In the genomic region with DNA sequence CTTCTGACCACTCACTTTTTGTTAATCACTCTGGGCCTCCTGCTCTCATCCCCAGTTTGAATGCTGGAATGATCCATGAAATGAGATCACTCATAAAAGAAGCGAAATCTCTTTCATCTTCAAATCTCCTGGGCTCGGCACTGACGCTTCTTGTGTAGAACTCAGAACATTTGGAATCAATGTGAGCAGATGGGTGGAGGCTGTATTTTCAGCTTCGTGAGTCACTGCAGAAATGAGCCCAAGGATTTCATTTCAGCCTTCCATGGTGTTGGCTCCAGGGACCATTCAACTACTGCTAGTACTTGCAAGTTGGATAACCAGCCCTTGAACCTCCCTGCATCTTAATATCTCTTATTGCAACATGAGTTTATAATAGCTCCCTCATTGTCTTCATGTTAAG, we compare ENCODE assay signal across 17 mouse cellular contexts.
DNase-seq lines count a peak whose midpoint lies in the region; TF ChIP-seq lines count a peak whose summit lies in the region.
"Had no signal": no experiment of that assay in that cellular context is flagged by ENCODE, and none has a peak within 500 bp of the region (broad histone marks: within the 10 kb centered on the region; RNA-seq: fewer than 3 reads in every experiment).

No protein-coding gene starts in this region.

- no peak overlapping the region for H3K4me3 ChIP-seq in gastrocnemius, adult 2 months
- H3K4me3 ChIP-seq: midbrain, embryonic 10.5 days; myocyte had no signal

- no peak overlapping the region; the same call in 1 of the 2 replicates for H3K27ac ChIP-seq in gastrocnemius, adult 2 months
- H3K27ac ChIP-seq: midbrain, embryonic 10.5 days; stomach, postnatal 0 days had no signal

- no peak for TF ChIP-seq CTCF in gastrocnemius, adult 2 months (IDR thresholded peaks at IDR 0.05)

- intact Hi-C loops in heart, postnatal 36 days (cut with DNase I) = no loop called here
- intact Hi-C loops in left cerebral cortex, postnatal 25 days (cut with DNase I) = no loop called here
- intact Hi-C loops in gastrocnemius, adult 2 months (cut with DNase I) = no loop called here

- DNase-seq in heart, adult 11 months = peak; percentile 94
- DNase-seq in heart, postnatal 36 days = no peak
- DNase-seq in left cerebral cortex, postnatal 25 days (ENCODE audit: low spot score in 2 of 2) = peak; percentile 1 to 78
- DNase-seq in left cerebral cortex, adult 11 months (ENCODE audit: low spot score) = no peak
- DNase-seq in gastrocnemius, adult 2 months = peak; percentile 42
- DNase-seq in right cerebral cortex, postnatal 10 days (ENCODE audit: low spot score in 2 of 2) = peak; percentile 21 to 23
- no peak for DNase-seq in embryo, embryonic 10 days (ENCODE audit: low spot score)
- no peak for DNase-seq in urinary bladder, adult 2 months (ENCODE audit: low spot score)
- DNase-seq: adrenal gland, adult 2 months; B cell, adult 2 months; cerebellum, adult 8-10 months; kidney, adult 9 months; spleen, adult 18-20 months; thymus, postnatal 4 days had no signal

Comparison
In these comparisons a context has a peak if more than half of its experiments do, and no peak if none do; other contexts are left out.
1. DNase-seq: peak in heart, adult 11 months (single experiment), left cerebral cortex, postnatal 25 days (2 of 2), gastrocnemius, adult 2 months (single experiment) and right cerebral cortex, postnatal 10 days (2 of 2); none in heart, postnatal 36 days (0 of 2), left cerebral cortex, adult 11 months (single experiment), embryo, embryonic 10 days (single experiment) and urinary bladder, adult 2 months (single experiment).